Mouse (Mus musculus): ENCODE results near the gene Slc20a1.

Slc20a1 gene

DNA sequence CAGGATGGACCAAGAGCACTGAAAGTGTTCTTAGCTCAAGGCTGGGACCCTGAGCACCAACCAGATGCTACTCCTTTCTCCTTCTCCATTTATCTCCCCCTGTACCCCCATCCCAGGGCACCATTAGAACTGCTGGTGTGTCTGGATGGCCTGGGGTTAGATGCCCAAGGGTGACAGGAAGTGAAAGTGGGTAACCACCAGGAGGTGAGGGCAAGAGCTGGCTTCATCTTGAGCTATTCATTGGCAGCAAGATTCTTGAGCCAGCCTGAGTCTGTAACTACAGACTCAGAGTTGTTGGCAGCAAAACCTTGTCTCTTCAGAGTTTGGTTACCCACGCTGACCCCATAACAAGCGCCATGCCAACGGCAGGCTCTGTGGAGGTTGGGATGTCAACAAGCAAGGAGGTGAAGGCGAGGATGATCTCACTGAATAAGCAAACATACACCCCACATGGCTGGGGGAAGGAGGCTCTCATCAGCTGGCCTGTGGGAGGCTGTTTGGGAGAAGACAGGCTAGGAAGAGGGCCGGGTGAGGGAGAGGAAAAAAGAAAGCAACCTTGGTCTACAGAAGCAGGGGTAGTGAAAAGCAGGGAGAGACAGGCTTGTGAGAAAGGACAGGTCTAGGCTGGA, 12.2 kb upstream of the Slc20a1 start:
- no peak for DNase-seq (ENCODE audit: low spot score in 2 of 2)

DNA sequence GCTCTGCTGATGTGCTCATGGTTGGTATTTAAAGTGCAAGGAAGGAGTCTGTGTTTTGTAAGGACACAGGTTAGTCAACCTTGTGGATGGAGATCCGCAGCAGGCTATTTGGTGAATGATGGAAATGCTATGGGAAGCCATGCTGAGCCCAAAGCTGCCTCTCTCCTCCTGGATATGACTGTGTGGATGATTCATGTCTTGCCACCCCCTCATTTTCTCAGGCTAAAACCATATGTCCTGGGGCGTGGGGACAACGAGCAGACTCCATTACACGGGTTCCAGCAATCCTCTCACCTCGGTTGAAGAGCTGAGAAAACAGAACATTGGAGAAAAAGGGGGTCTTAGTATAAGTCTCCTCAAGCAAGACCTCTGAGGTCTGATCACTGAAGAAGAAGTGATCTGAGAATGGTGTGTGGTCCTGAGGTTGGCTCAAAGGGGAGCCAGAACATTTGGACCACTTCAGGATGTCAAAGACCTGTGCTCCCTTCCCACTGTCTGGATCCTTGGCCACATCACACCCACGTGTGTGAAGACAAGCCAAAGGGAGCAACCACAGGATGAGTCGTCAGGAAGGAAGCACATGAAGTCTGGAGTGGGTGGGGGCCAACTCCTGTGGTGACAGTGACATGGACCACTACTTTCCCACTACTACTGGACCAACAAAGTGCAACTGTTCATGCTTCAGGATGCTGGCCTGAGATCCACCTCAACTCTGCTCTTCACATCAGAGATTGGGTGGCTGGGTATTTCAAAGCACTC, 6.0 kb upstream of the Slc20a1 start:
- DNase-seq (ENCODE audit: low spot score in 2 of 2), result no peak

GRCm38 (mm10) chr2:129196317-129196716, 2.2 kb upstream of the Slc20a1 start:
- no peak for DNase-seq (ENCODE audit: low spot score in 2 of 2)

GRCm38 (mm10) chr2:129197197-129197596, 1.4 kb upstream of the Slc20a1 start:
- DNase-seq (ENCODE audit: low spot score in 2 of 2), result no peak

GRCm38 (mm10) chr2:129197843-129198435, 625 bp upstream of the Slc20a1 start:
- DNase-seq (ENCODE audit: low spot score in 2 of 2), result no peak

GRCm38 (mm10) chr2:129199328-129200085, 943 bp downstream of the Slc20a1 start:
- DNase-seq (ENCODE audit: low spot score in 2 of 2), result peak in 1 of 2 experiments; percentile 16

- no peak for DNase-seq (ENCODE audit: low spot score in 2 of 2)
These were observed 6.4 kb downstream of the Slc20a1 start for GRCm38 (mm10) chr2:129205000-129205399.

DNA sequence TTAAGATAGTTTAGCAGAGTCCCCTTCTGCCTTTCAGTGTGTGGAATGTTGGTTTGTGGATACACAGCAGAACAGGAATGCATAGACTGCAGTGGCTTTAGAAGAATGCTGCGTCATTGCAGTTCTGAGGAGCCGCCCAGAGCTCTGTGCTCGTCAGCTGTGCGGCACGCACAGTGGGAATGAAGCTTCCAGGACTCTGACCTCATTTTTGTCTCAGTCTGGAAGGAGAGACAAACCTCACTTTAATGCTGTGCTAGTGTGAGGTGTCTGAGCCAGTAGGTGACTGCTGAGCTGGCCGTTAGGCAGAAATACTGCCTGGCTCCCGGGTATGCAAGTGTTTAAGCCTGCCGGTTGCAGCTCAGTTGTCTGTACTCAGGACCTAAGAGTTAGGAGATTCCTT, 8.3 kb downstream of the Slc20a1 start:
- DNase-seq (ENCODE audit: low spot score in 2 of 2), result no peak

DNA sequence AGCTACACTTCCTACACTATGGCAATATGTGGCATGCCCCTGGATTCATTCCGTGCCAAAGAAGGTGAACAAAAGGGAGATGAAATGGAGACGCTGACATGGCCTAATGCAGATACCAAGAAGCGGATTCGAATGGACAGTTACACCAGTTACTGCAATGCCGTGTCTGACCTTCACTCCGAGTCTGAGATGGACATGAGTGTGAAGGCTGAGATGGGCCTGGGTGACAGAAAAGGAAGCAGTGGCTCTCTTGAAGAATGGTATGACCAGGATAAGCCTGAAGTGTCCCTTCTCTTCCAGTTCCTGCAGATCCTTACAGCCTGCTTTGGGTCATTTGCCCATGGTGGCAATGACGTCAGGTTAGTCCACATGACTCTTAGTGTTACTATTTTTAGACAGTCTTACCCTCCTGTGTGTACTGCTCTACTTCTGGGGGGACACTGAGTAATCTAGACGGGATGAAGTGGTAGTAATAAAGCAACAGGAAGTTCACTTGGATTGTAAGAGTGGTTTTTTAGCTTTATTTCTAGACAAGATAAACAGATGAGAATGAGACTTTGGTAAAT, 9.7 kb downstream of the Slc20a1 start:
- no peak for DNase-seq (ENCODE audit: low spot score in 2 of 2)

DNA sequence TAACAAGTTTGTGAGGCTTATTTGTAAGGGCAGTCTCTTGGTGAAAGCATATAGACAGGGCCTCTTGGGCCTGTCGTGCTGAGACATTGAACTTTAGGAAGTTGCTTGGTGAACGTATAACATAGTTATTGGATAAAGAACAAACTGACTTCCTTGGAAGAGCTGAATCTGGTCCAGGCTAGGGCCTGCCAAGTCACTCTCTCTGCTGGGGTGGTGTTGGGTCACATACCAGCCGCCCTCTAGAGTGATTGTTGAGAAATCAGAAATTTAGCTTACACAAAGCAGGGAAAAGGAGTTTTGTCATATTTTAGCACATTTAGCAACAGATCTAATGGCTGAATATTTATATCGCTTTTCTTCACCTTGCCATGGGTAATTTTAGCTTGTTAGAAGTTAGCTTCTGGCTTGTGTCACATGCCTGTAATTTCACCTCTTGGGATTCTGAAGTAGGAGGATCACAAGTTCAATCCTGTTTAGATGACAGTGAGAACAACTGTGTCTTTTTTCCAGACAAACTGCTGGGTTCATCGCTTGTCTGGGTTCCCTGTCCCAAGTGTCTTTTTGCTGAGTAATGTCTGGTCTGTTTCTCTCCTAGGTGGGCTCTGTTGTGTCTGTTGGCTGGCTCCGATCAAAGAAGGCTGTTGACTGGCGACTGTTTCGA, 11.7 kb downstream of the Slc20a1 start:
- no peak for DNase-seq (ENCODE audit: low spot score in 2 of 2)

GRCm38 (mm10) chr2:129211255-129211654, 12.7 kb downstream of the Slc20a1 start:
- DNase-seq (ENCODE audit: low spot score in 2 of 2), result peak in 1 of 2 experiments; percentile 32

- DNase-seq (ENCODE audit: low spot score in 2 of 2), result no peak
These were observed 13.4 kb downstream of the Slc20a1 start for GRCm38 (mm10) chr2:129211957-129212356.

GRCm38 (mm10) chr2:129212566-129212965, 14.0 kb downstream of the Slc20a1 start:
- no peak for DNase-seq (ENCODE audit: low spot score in 2 of 2)

DNA sequence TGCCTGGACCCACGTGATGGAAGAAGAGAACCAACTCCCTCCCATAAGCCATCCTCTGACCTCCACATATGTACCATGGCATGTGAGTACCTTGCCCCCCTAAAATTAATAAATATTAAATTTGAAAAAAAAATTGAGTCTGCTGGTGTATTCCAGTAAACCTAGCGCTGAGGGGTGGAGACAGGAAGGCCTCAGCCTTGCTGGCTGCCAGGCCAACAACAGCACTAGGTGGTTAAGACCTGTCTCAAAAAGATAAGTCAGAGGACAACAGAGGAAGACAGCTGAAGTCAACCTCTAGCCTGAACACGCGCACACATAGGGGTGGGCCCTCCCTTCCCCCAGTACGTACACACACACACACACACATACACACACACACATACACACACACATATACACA, 16.2 kb downstream of the Slc20a1 start:
- no peak for DNase-seq (ENCODE audit: low spot score in 2 of 2)

- no peak for DNase-seq (ENCODE audit: low spot score in 2 of 2)
These were observed 19.1 kb downstream of the Slc20a1 start for GRCm38 (mm10) chr2:129217612-129218185.

- DNase-seq (ENCODE audit: low spot score in 2 of 2), result no peak
These were observed 20.1 kb downstream of the Slc20a1 start for GRCm38 (mm10) chr2:129218537-129219105.

DNA sequence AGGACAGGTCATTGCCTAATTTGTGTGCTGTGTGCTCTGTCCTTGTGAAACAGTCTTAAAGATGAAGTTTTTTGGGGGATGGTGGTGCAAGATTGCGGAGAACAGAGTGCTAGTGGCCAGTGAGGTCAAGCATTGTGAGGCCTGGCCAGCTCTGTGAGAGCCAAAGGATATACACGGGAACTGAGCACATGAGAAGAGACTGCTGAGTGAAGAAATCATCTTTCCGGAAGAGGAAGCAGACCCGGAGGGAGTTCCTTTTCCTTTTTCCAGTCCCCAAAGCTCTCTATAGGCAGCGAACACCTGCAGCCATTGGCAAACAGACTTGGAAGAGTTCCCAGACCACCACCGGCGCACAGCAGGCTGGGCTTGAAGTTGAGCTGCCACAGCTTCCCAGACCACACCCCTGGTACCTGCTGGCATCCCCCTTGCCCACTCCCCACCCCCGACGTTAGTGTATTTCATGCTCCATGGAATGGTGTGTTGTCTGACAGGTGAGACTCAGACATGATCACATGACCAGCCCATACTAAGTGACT, 22.6 kb downstream of the Slc20a1 start:
- DNase-seq (ENCODE audit: low spot score in 2 of 2), result no peak

GRCm38 (mm10) chr2:129224178-129224577, 25.6 kb downstream of the Slc20a1 start:
- DNase-seq (ENCODE audit: low spot score in 2 of 2), result no peak

- no peak for DNase-seq (ENCODE audit: low spot score in 2 of 2)
These were observed 26.8 kb downstream of the Slc20a1 start for GRCm38 (mm10) chr2:129225251-129225819.

DNA sequence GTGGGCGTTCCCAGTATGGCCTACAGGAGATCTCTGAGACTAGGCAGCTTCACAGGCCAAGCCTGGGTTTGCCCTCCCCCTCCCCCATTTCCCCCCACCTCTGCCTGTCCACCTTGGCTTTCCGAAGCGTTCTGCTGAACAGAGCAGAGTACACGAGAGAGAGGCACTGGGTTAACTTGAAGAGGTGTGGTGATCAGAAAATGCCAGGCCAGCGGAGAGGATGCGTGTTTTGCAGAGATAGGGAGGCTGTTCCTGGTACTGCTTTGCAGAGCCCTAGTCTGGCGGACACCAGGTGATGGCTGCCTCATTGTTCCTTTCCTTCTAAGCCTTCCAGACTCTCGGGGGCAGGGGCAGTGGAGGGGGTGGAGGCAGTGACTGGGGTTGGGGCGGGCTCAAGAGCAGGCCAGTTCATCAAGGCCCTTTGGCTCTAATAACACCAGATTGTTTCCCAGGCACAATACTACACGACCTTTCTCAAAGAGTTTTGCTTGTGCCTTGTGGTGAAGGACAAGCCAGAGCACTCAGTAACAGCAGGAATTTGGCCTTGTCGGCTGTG, 27.8 kb downstream of the Slc20a1 start:
- no peak for DNase-seq (ENCODE audit: low spot score in 2 of 2)
